Mouse (Mus musculus) forebrain, postnatal 0 days (tissue): ENCODE results near the gene Lhpp. TPM values are rescaled to one million over a fixed set of nuclear protein-coding genes. Genes with fewer than 3 reads are reported as not detected.

ENCODE experiments used
- ATAC-seq: fragments of 200-750 bp; cut with Nextera tagmentation; 2 replicates; pipeline ENCODE4 v1.8.0; 2017; ENCODE audit warnings: mild to moderate bottlenecking, moderate library complexity
- DNase-seq: peaks from one replicate; pipeline ENCODE4 v3.0.0-alpha.2; 2015
- H3K27ac ChIP-seq: fragments of 300-500 bp; sonication (generic); 2 replicates; pipeline ENCODE4 v1.5.1; 2014; ENCODE audit warnings: low read depth, mild to moderate bottlenecking, antibody characterized with exemption, low read length, moderate library complexity, mixed read lengths
- H3K27me3 ChIP-seq: fragments of 300-500 bp; sonication (generic); 2 replicates; pipeline ENCODE4 v1.6.1; 2014; ENCODE audit warnings: mild to moderate bottlenecking, low read length, mixed read lengths; ENCODE audit not compliant: insufficient read depth
- H3K36me3 ChIP-seq: fragments of 300-500 bp; sonication (generic); 2 replicates; pipeline ENCODE4 v1.6.1; 2014; ENCODE audit warnings: mild to moderate bottlenecking, moderate library complexity; ENCODE audit not compliant: insufficient read depth
- H3K4me1 ChIP-seq: fragments of 300-500 bp; sonication (generic); 2 replicates; pipeline ENCODE4 v1.6.1; 2014; ENCODE audit warnings: antibody characterized with exemption; ENCODE audit not compliant: insufficient read depth
- H3K4me2 ChIP-seq: fragments of 300-500 bp; sonication (generic); 2 replicates; pipeline ENCODE4 v1.6.1; 2014; ENCODE audit warnings: low read depth, mild to moderate bottlenecking, moderate library complexity
- H3K4me3 ChIP-seq: fragments of 300-500 bp; sonication (generic); 2 replicates; pipeline ENCODE4 v1.5.1; 2014; ENCODE audit warnings: low read depth, low read length, mixed read lengths
- H3K9ac ChIP-seq: fragments of 300-500 bp; sonication (generic); 2 replicates; pipeline ENCODE4 v1.6.1; 2014; ENCODE audit warnings: mild to moderate bottlenecking
- H3K9me3 ChIP-seq: fragments of 300-500 bp; sonication (generic); 2 replicates; pipeline ENCODE4 v1.6.1; 2016; ENCODE audit warnings: low read length
- CTCF ChIP-seq: sonication (generic); IDR thresholded peaks from 2 replicates; pipeline ENCODE4 v1.5.1; 2016; ENCODE audit warnings: antibody characterized with exemption, control low read depth, low read depth
- WGBS: fragments of 180-500 bp; shearing (Covaris S2); extraction: QIAGEN DNeasy Blood & Tissue Kit; methylation state at CpG from one replicate; pipeline ENCODE4 v1.1.7; 2014; 5-methylcytosine and 5-hydroxymethylcytosine counted together
- polyA plus RNA-seq: library from polyadenylated mRNA; unstranded; fragments of >200 nt; fragmentation: Nextera tagmentation; extraction: Ambion mirVana; gene quantifications from 2 replicates; pipeline ENCODE4 v1.2.1, GENCODE M21; 2015
- total RNA-seq: library from RNA; depleted of rRNA; stranded (reverse); fragments of >200 nt; gene quantifications from 2 replicates; pipeline ENCODE4 v1.2.3, GENCODE M21; 2014

Gene Lhpp
- total and polyA plus RNA-seq, 2 experiments from 2014 or later = 40.7 to 53.8 TPM

- H3K9me3 ChIP-seq = no peaks in the 10 kb centered on the region
- H3K4me3 ChIP-seq = no peak overlapping the region
- 0 out of 2 replicates have a peak overlapping the region, but pooled peaks have one; percentile 21 for H3K27ac ChIP-seq
- no peaks in the 10 kb centered on the region for H3K4me1 ChIP-seq
- H3K9ac ChIP-seq = no peak overlapping the region
- ATAC-seq (no peak), DNase-seq (no peak)
- H3K4me2 ChIP-seq = no peak overlapping the region
- WGBS = 82% methylated on average over 5 of the region's 5 CpGs
- no peak for TF ChIP-seq CTCF
- H3K27me3 ChIP-seq = no peaks in the 10 kb centered on the region
- no peaks in the 10 kb centered on the region for H3K36me3 ChIP-seq
Measured at GRCm38 (mm10) chr7:132724501-132725062, 114.1 kb downstream of the Lhpp start.

DNA sequence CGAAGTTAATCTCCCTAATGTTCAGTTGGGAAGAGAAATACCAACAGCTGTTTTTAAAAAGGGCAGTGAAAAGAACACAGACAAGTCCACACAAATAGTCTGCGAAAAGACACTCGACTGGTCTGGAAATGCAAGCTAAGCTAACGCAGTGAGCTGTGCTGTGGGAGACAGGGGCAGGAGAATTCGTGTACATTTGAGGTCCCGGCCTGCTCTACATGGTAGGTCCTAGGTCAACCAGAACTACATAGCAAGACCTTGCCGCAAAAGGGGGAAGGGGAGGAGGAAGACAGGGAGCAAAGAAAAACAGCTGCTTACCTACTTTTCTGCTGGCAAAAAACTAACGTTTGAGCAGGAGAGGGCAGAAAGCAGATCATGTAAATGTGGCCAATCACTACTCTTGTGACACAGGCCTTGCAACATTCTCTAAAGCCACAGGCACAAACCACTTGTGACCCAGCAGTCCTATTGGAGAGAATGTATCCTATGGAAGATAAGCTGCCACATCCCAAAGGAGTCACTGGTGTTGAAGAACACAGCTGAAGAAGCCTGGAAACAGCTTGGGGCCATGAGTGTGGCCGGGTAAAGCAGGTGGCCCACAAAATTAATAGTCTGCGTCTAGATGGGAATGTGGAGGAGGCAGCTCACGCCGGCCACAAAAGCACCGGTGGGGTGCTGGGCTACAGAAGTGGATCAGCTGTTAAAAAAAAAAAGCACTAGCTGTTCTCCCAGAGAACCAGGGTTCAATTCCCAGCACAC lies 115.8 kb downstream of the Lhpp start:
- no peak for TF ChIP-seq CTCF
- no peak overlapping the region for H3K4me2 ChIP-seq
- no peaks in the 10 kb centered on the region for H3K27me3 ChIP-seq
- DNase-seq = no peak
- H3K4me1 ChIP-seq = 0 out of 2 replicates have a peak, but pooled peaks cover 10% of the 10 kb centered on the region
- no peak overlapping the region for H3K4me3 ChIP-seq
- no peak overlapping the region for H3K9ac ChIP-seq
- WGBS = 55% methylated on average over 13 of the region's 13 CpGs
- H3K36me3 ChIP-seq = no peaks in the 10 kb centered on the region
- no peak for ATAC-seq
- no peaks in the 10 kb centered on the region for H3K9me3 ChIP-seq
- H3K27ac ChIP-seq = no peak overlapping the region; the same call in 1 of the 2 replicates

- Histone ChIP-seq H3K27ac (no peak overlapping the region), H3K36me3 (no peaks in the 10 kb centered on the region), H3K4me2 (no peak overlapping the region), H3K4me3 (no peak overlapping the region), H3K27me3 (no peaks in the 10 kb centered on the region), H3K9ac (no peak overlapping the region), H3K4me1 (peaks cover 22% of the 10 kb centered on the region; the same call in 1 of the 2 replicates), H3K9me3 (no peaks in the 10 kb centered on the region)
- ATAC-seq = no peak
- WGBS = 79% methylated on average over 4 of the region's 4 CpGs
- no peak for DNase-seq
- TF ChIP-seq CTCF = no peak
Measured at GRCm38 (mm10) chr7:132729093-132729831, 118.8 kb downstream of the Lhpp start.

- Histone ChIP-seq H3K4me3 (no peak overlapping the region), H3K9ac (no peak overlapping the region), H3K9me3 (no peaks in the 10 kb centered on the region), H3K27me3 (no peaks in the 10 kb centered on the region), H3K4me1 (peaks cover 22% of the 10 kb centered on the region; the same call in 1 of the 2 replicates), H3K4me2 (no peak overlapping the region), H3K27ac (peak overlapping the region; percentile 50; the same call in 1 of the 2 replicates), H3K36me3 (no peaks in the 10 kb centered on the region)
- WGBS = 40% methylated on average over 7 of the region's 7 CpGs
- no peak for TF ChIP-seq CTCF
- ATAC-seq (no peak), DNase-seq (no peak)
Measured at GRCm38 (mm10) chr7:132730510-132730909, 120.1 kb downstream of the Lhpp start.

GRCm38 (mm10) chr7:132731558-132731957 lies 121.1 kb downstream of the Lhpp start:
- H3K4me1 ChIP-seq = peaks cover 22% of the 10 kb centered on the region; the same call in 1 of the 2 replicates
- no peaks in the 10 kb centered on the region for H3K9me3 ChIP-seq
- peak; percentile 50; the same call in 1 of the 2 replicates for ATAC-seq
- WGBS = 18% methylated on average over 6 of the region's 6 CpGs
- H3K4me3 ChIP-seq = no peak overlapping the region
- no peaks in the 10 kb centered on the region for H3K27me3 ChIP-seq
- peak overlapping the region; percentile 50; the same call in 1 of the 2 replicates for H3K27ac ChIP-seq
- no peak for TF ChIP-seq CTCF
- H3K9ac ChIP-seq = no peak overlapping the region
- DNase-seq = no peak
- no peaks in the 10 kb centered on the region for H3K36me3 ChIP-seq
- H3K4me2 ChIP-seq = no peak overlapping the region

DNA sequence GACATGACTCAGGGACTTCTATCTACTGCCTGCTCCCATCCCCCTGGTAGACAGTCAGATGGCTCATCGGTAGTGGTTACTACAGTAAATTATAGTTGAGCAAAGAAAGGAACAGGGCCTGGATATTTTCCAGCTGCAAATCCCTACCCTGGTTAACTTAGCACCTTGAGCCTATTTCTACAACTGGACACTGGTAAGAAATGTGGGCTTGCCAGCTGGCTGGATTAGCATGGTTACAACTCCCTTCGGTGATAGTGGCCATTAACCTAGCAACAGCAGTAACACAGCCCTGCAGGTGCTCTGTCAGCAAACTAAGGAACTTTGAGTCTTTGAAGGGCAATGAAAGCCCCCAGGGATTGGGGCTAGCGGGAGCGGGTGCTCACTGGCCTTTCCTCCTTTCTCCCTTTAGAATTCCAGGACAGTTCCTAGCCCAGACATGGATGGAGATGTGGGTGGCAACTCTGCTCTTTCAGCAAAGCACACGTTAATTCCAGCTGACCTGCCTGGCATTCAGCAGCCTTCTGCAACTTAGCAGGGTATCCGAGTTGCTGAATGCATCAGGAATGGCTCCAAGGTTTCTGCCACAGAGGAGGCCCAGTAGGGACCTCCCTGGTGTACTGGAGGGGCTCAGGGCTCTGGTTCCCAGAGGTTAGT lies 121.8 kb downstream of the Lhpp start:
- H3K9ac ChIP-seq = no peak overlapping the region
- ATAC-seq (peak; percentile 28; the same call in 1 of the 2 replicates), DNase-seq (no peak)

More for the DNA sequence above, 121.8 kb downstream of the Lhpp start:
- H3K27me3 ChIP-seq = no peaks in the 10 kb centered on the region
- peak overlapping the region; percentile 35; the same call in 1 of the 2 replicates for H3K27ac ChIP-seq
- no peaks in the 10 kb centered on the region for H3K9me3 ChIP-seq
- H3K4me3 ChIP-seq = no peak overlapping the region
- TF ChIP-seq CTCF = no peak
- H3K4me2 ChIP-seq = no peak overlapping the region
- peaks cover 22% of the 10 kb centered on the region; the same call in 1 of the 2 replicates for H3K4me1 ChIP-seq
- H3K36me3 ChIP-seq = no peaks in the 10 kb centered on the region
- 15% methylated on average over 6 of the region's 6 CpGs for WGBS
